7 mouse cellular contexts compared by ENCODE assay signal in genomic region chr17:5769776-5770175, GRCm38 (mm10).
DNase-seq lines count a peak whose midpoint lies in the region; ATAC-seq and TF ChIP-seq lines count a peak whose summit lies in the region.

No protein-coding gene starts in this region.

- no peaks in the 10 kb centered on the region for H3K27me3 ChIP-seq in forebrain, postnatal 0 days (ENCODE audit: insufficient read depth, low read length)
- no peaks in the 10 kb centered on the region for H3K27me3 ChIP-seq in kidney, embryonic 16.5 days (ENCODE audit: insufficient read depth, low read length)

- H3K4me1 ChIP-seq in forebrain, postnatal 0 days (ENCODE audit: insufficient read depth): peaks cover 11% of the 10 kb centered on the region; the same call in 1 of the 2 replicates
- H3K4me1 ChIP-seq in kidney, embryonic 16.5 days (ENCODE audit: insufficient read depth, low read length): peaks cover 24% of the 10 kb centered on the region

- H3K36me3 ChIP-seq in forebrain, postnatal 0 days (ENCODE audit: insufficient read depth): no peaks in the 10 kb centered on the region
- H3K36me3 ChIP-seq in kidney, embryonic 16.5 days (ENCODE audit: insufficient read depth, low read length): no peaks in the 10 kb centered on the region

- ATAC-seq in forebrain, postnatal 0 days: no peak
- ATAC-seq in kidney, embryonic 16.5 days (ENCODE audit: low FRiP score, low TSS enrichment): no peak
- ATAC-seq in megakaryocyte progenitor cell, adult 5-6 weeks (replicated peaks; ENCODE audit: poor library complexity): peak; percentile 56

- H3K4me3 ChIP-seq in forebrain, postnatal 0 days (ENCODE audit: low read depth, low read length): peak overlapping the region; percentile 25
- H3K4me3 ChIP-seq in kidney, embryonic 16.5 days (ENCODE audit: low read length): peak overlapping the region; percentile 38; the same call in 1 of the 2 replicates

- H3K9ac ChIP-seq in forebrain, postnatal 0 days: peak overlapping the region; percentile 43
- H3K9ac ChIP-seq in kidney, embryonic 16.5 days (replicated peaks; ENCODE audit: low read length): peak overlapping the region; percentile 62

- peak overlapping the region; percentile 78 for H3K27ac ChIP-seq in forebrain, postnatal 0 days (ENCODE audit: low read depth, low read length)
- H3K27ac ChIP-seq in kidney, embryonic 16.5 days (ENCODE audit: low read length): peak overlapping the region; percentile 90

- DNase-seq in MN1 (ENCODE audit: low spot score): peak; percentile 39
- DNase-seq in adrenal gland, adult (ENCODE audit: inconsistent age in 2 of 2, low spot score in 1 of 2): peak; percentile 85 to 89
- peak; percentile 44 for DNase-seq in forebrain, postnatal 0 days
- peak; percentile 20 for DNase-seq in urinary bladder, adult 2 months (ENCODE audit: low spot score)
- no peak for DNase-seq in layer of hippocampus, postnatal 14 days (ENCODE audit: low spot score in 2 of 2)

- H3K9me3 ChIP-seq in forebrain, postnatal 0 days (ENCODE audit: low read length): no peaks in the 10 kb centered on the region
- H3K9me3 ChIP-seq in kidney, embryonic 16.5 days (ENCODE audit: low read length): peaks cover 5% of the 10 kb centered on the region; the same call in 1 of the 2 replicates

- WGBS in forebrain, postnatal 0 days: 5% methylated on average over 7 of the region's 7 CpGs
- WGBS in kidney, embryonic 16.5 days: 23% methylated on average over 7 of the region's 7 CpGs

- peak overlapping the region; percentile 49 for H3K4me2 ChIP-seq in forebrain, postnatal 0 days (ENCODE audit: low read depth)
- peak overlapping the region; percentile 58 for H3K4me2 ChIP-seq in kidney, embryonic 16.5 days (replicated peaks; ENCODE audit: low read depth, low read length)

- TF ChIP-seq CTCF in forebrain, postnatal 0 days (IDR thresholded peaks at IDR 0.05; ENCODE audit: low read depth): no peak

Comparison
In these comparisons a context has a peak if more than half of its experiments do, and no peak if none do; other contexts are left out.
1. DNase-seq: peak in MN1 (single experiment), adrenal gland, adult (2 of 2), forebrain, postnatal 0 days (single experiment) and urinary bladder, adult 2 months (single experiment); none in layer of hippocampus, postnatal 14 days (0 of 2).